Mouse (Mus musculus) kidney, adult 9 months (tissue): ENCODE results near the gene Srd5a2.

Experiments used
- DNase-seq: peaks from one replicate; pipeline ENCODE4 v3.0.0; 2022

Gene Srd5a2

DNA sequence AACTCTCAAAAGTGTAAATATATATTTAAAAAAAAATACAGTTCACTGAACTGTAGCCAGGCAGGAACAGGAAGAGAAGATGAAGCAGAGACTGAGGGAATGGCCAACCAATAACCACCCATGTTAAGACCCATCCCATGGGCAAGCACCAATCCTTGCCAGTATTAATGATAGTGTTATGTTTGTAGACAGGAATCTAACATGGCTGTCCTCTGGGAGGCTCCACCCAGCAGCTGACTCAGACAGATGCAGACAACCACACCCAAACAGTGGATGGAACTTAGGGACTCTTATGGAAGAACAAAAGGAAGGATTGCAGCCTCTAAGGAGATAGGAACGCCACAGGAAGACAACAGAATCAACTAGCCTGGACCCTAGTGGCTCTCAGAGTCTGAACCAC lies 64.8 kb downstream of the Srd5a2 start:
- no peak for DNase-seq

DNA sequence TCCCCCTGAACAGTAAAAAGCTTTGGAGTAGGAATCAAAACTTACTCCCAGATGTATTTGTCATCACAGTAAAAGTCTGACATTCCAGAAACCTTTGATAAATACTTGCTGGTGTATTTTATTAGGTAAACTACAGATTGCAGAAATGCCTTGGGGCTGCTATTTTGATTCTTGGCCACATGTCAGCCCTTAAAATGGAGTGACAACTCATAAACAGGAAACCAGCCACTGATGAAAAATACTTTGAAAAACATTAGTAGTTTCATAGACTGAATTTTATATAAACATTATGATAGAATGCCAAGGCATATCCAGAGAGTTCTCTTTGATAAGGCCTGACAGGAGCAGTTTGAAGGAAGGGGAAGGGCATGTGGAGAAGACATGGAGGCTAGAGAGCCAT lies 71.7 kb downstream of the Srd5a2 start:
- no peak for DNase-seq

DNA sequence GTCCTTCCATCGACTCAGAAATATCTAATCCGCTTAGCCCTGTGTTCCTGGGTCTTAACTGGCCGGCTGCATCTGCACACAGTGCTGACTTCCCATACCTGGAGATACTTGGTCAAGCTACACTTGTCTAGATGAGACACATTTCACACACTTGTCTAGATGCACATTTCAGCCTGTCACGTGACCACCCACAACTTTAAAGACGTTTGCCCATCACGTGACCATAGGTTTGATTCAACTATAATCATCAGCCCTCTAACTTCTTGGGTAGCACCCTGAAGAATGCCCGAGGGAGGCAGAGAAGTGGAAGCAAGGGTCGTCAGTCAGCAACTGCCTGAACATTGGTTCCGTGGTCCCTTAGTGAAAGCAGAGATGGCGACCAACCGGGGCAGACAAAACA lies 75.1 kb downstream of the Srd5a2 start:
- no peak for DNase-seq

DNA sequence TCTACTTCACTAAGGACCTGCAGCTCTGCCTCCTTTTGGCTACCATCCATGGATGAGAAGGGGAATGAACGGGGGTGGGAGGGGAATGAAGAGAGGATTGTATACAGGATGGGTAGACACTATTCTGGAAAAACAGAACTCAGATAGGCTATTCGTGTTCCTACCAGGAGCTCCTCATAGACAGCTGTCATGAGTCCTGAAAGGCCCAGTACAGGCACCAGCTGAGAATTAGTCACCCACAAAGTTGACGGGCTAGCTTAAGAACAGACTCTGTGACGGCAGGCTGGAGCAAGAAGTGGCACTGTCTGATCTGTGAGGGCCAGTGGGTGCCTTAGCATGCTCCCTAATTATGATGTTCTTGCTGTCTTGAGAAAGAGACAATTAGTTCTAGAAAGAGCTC lies 76.4 kb downstream of the Srd5a2 start:
- DNase-seq, result no peak

DNA sequence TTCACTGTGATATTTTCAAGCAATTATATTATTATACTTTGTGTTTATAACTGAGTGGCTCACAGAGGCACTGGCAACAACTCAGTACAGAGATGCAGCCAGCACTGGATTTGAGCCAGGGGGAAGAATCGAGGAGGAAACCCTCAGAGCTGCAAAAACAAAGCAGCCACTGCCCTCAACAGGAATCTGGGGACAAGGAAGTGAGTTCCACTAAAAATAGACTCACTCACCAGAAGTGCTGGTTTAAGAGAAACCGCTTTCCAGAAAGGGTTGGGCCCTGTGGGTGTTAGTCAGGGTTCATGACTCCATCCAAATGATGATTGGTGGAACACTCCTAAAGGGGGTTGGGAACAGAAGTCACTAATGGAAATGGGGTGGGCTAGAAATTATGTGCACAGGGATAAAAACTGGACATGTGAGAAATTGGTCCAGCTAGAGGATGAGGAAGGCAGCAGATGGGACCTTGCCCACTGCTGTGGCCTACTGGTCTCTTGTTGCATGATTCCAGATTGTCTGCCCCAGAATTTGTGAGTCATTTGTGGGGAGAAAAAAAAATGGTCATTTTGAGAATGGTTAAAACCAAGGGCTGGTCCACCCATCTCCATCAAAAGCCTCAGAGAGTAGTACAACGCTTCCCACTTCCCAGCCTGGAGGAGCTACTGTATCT lies 77.2 kb downstream of the Srd5a2 start:
- peak; percentile 76 for DNase-seq
